Mouse (Mus musculus): Measurements from ENCODE around the gene Wsb2. TPM values are rescaled to one million over a fixed set of nuclear protein-coding genes. Genes with fewer than 3 reads are reported as not detected.

Wsb2 gene
- polyA plus RNA-seq, 1 experiment from 2014 or later, result 32.3 TPM

GRCm38 (mm10) chr5:117358725-117359124, 1.6 kb downstream of the Wsb2 start:
- Histone ChIP-seq H3K4me2 (ENCODE audit: low read depth, low read length) (peak overlapping the region; percentile 77), H3K27me3 (ENCODE audit: insufficient read depth, low read length) (no peaks in the 10 kb centered on the region), H3K9me3 (ENCODE audit: low read length) (no peaks in the 10 kb centered on the region), H3K27ac (ENCODE audit: low read depth) (peak overlapping the region; percentile 92), H3K4me1 (ENCODE audit: insufficient read depth) (peaks cover 39% of the 10 kb centered on the region), H3K4me3 (ENCODE audit: low read depth, low read length) (peak overlapping the region; percentile 89; the same call in 1 of the 2 replicates), H3K9ac (replicated peaks) (no peak overlapping the region), H3K36me3 (replicated peaks; ENCODE audit: insufficient read depth, low read length) (0 out of 2 replicates have a peak, but pooled peaks cover 2% of the 10 kb centered on the region)
- ATAC-seq (no peak), DNase-seq (peak; percentile 84)
- 42% methylated on average over 11 of the region's 11 CpGs for WGBS (ENCODE audit: insufficient replicate concordance)
- TF ChIP-seq EP300 (IDR thresholded peaks at IDR 0.05; ENCODE audit: low read depth), result no peak
- peak; percentile 75 for TF ChIP-seq CTCF (IDR thresholded peaks at IDR 0.05; ENCODE audit: low read depth)

GRCm38 (mm10) chr5:117359497-117360227, 2.6 kb downstream of the Wsb2 start:
- H3K4me1 ChIP-seq (ENCODE audit: insufficient read depth), result peaks cover 39% of the 10 kb centered on the region
- no peak overlapping the region for H3K9ac ChIP-seq (replicated peaks)
- H3K27me3 ChIP-seq (ENCODE audit: insufficient read depth, low read length), result no peaks in the 10 kb centered on the region
- ATAC-seq (no peak), DNase-seq (no peak)
- TF ChIP-seq CTCF (IDR thresholded peaks at IDR 0.05; ENCODE audit: low read depth), result no peak
- TF ChIP-seq EP300 (IDR thresholded peaks at IDR 0.05; ENCODE audit: low read depth), result no peak
- no peak overlapping the region for H3K4me3 ChIP-seq (ENCODE audit: low read depth, low read length)
- 31% methylated on average over 7 of the region's 7 CpGs for WGBS (ENCODE audit: insufficient replicate concordance)
- peaks cover 3% of the 10 kb centered on the region; the same call in 1 of the 2 replicates for H3K36me3 ChIP-seq (replicated peaks; ENCODE audit: insufficient read depth, low read length)
- H3K4me2 ChIP-seq (ENCODE audit: low read depth, low read length), result peak overlapping the region; percentile 36; the same call in 1 of the 2 replicates
- peak overlapping the region; percentile 92 for H3K27ac ChIP-seq (ENCODE audit: low read depth)
- H3K9me3 ChIP-seq (ENCODE audit: low read length), result no peaks in the 10 kb centered on the region

- no peak for ATAC-seq
- peaks cover 9% of the 10 kb centered on the region; the same call in 1 of the 2 replicates for H3K36me3 ChIP-seq (replicated peaks; ENCODE audit: insufficient read depth, low read length)
- H3K9ac ChIP-seq (replicated peaks), result no peak overlapping the region
- peaks cover 40% of the 10 kb centered on the region for H3K4me1 ChIP-seq (ENCODE audit: insufficient read depth)
- peak overlapping the region; percentile 92 for H3K27ac ChIP-seq (ENCODE audit: low read depth)
- H3K4me3 ChIP-seq (ENCODE audit: low read depth, low read length), result no peak overlapping the region
- no peaks in the 10 kb centered on the region for H3K27me3 ChIP-seq (ENCODE audit: insufficient read depth, low read length)
- TF ChIP-seq CTCF (IDR thresholded peaks at IDR 0.05; ENCODE audit: low read depth), result no peak
- TF ChIP-seq EP300 (IDR thresholded peaks at IDR 0.05; ENCODE audit: low read depth), result no peak
- peak overlapping the region; percentile 36; the same call in 1 of the 2 replicates for H3K4me2 ChIP-seq (ENCODE audit: low read depth, low read length)
- no peaks in the 10 kb centered on the region for H3K9me3 ChIP-seq (ENCODE audit: low read length)
- 70% methylated on average over 13 of the region's 13 CpGs for WGBS (ENCODE audit: insufficient replicate concordance)
- no peak for DNase-seq
These were observed 3.1 kb downstream of the Wsb2 start for GRCm38 (mm10) chr5:117360228-117360515.

- Histone ChIP-seq H3K4me3 (ENCODE audit: low read depth, low read length) (no peak overlapping the region), H3K27ac (ENCODE audit: low read depth) (peak overlapping the region; percentile 92), H3K36me3 (replicated peaks; ENCODE audit: insufficient read depth, low read length) (peaks cover 10% of the 10 kb centered on the region; the same call in 1 of the 2 replicates), H3K27me3 (ENCODE audit: insufficient read depth, low read length) (no peaks in the 10 kb centered on the region), H3K4me1 (ENCODE audit: insufficient read depth) (peaks cover 41% of the 10 kb centered on the region), H3K9ac (replicated peaks) (peak overlapping the region; percentile 40), H3K4me2 (ENCODE audit: low read depth, low read length) (peak overlapping the region; percentile 53), H3K9me3 (ENCODE audit: low read length) (no peaks in the 10 kb centered on the region)
- DNase-seq (peak; percentile 62), ATAC-seq (peak; percentile 57)
- 31% methylated on average over 13 of the region's 13 CpGs for WGBS (ENCODE audit: insufficient replicate concordance)
- TF ChIP-seq EP300 (IDR thresholded peaks at IDR 0.05; ENCODE audit: low read depth) (no peak), CTCF (IDR thresholded peaks at IDR 0.05; ENCODE audit: low read depth) (no peak)
These were observed 3.8 kb downstream of the Wsb2 start for GRCm38 (mm10) chr5:117360631-117361541.

GRCm38 (mm10) chr5:117361590-117361989, 4.5 kb downstream of the Wsb2 start:
- ATAC-seq (no peak), DNase-seq (no peak)
- peak overlapping the region; percentile 92 for H3K27ac ChIP-seq (ENCODE audit: low read depth)
- H3K9ac ChIP-seq (replicated peaks), result no peak overlapping the region
- H3K4me3 ChIP-seq (ENCODE audit: low read depth, low read length), result no peak overlapping the region
- WGBS (ENCODE audit: insufficient replicate concordance), result 87% methylated on average over 4 of the region's 4 CpGs
- H3K4me1 ChIP-seq (ENCODE audit: insufficient read depth), result peaks cover 35% of the 10 kb centered on the region
- H3K36me3 ChIP-seq (replicated peaks; ENCODE audit: insufficient read depth, low read length), result peaks cover 10% of the 10 kb centered on the region; the same call in 1 of the 2 replicates
- no peaks in the 10 kb centered on the region for H3K9me3 ChIP-seq (ENCODE audit: low read length)
- TF ChIP-seq EP300 (IDR thresholded peaks at IDR 0.05; ENCODE audit: low read depth) (no peak), CTCF (IDR thresholded peaks at IDR 0.05; ENCODE audit: low read depth) (no peak)
- H3K4me2 ChIP-seq (ENCODE audit: low read depth, low read length), result no peak overlapping the region
- no peaks in the 10 kb centered on the region for H3K27me3 ChIP-seq (ENCODE audit: insufficient read depth, low read length)
